In genomic region chr5:73359752-73360141, GRCm38 (mm10) we compare ENCODE assay signal across 8 mouse cellular contexts. TPM values are rescaled to one million over a fixed set of nuclear protein-coding genes. Genes with fewer than 3 reads are reported as not detected.
DNase-seq lines count a peak whose midpoint lies in the region; ATAC-seq and TF ChIP-seq lines count a peak whose summit lies in the region.

No protein-coding gene starts in this region.

- H3K9ac ChIP-seq in embryonic facial prominence, embryonic 12.5 days: no peak overlapping the region
- peak overlapping the region; percentile 25; the same call in 1 of the 2 replicates for H3K9ac ChIP-seq in intestine, embryonic 16.5 days (ENCODE audit: low read depth, low read length)
- no peak overlapping the region for H3K9ac ChIP-seq in neural tube, embryonic 15.5 days (replicated peaks)

- no peak for TF ChIP-seq POLR2A in cerebellum, adult 2 months (IDR thresholded peaks at IDR 0.05; ENCODE audit: borderline replicate concordance, insufficient read depth, low read length)

- no peak for TF ChIP-seq CTCF in layer of hippocampus, adult 2 months (conservative IDR thresholded peaks at IDR 0.05)
- no peak for TF ChIP-seq CTCF in cerebellum, adult 2 months (IDR thresholded peaks at IDR 0.05; ENCODE audit: borderline replicate concordance, insufficient read depth, low read depth, low read length)

- H3K4me3 ChIP-seq in layer of hippocampus, adult 2 months: no peak overlapping the region
- H3K4me3 ChIP-seq in embryonic facial prominence, embryonic 12.5 days: 0 out of 2 replicates have a peak overlapping the region, but pooled peaks have one; percentile 6
- H3K4me3 ChIP-seq in intestine, embryonic 16.5 days (ENCODE audit: low read length): peak overlapping the region; percentile 8; the same call in 1 of the 2 replicates
- no peak overlapping the region for H3K4me3 ChIP-seq in neural tube, embryonic 15.5 days (replicated peaks)
- no peak overlapping the region for H3K4me3 ChIP-seq in cerebellum, adult 2 months (replicated peaks; ENCODE audit: insufficient read depth, low read depth, low read length)

- no peaks in the 10 kb centered on the region for H3K36me3 ChIP-seq in embryonic facial prominence, embryonic 12.5 days
- no peaks in the 10 kb centered on the region for H3K36me3 ChIP-seq in intestine, embryonic 16.5 days (ENCODE audit: control insufficient read depth, insufficient read depth, low read length)
- no peaks in the 10 kb centered on the region for H3K36me3 ChIP-seq in neural tube, embryonic 15.5 days

- peak overlapping the region; percentile 38 for H3K4me2 ChIP-seq in embryonic facial prominence, embryonic 12.5 days (replicated peaks)
- peak overlapping the region; percentile 42 for H3K4me2 ChIP-seq in intestine, embryonic 16.5 days (ENCODE audit: low read depth, low read length)
- peak overlapping the region; percentile 40 for H3K4me2 ChIP-seq in neural tube, embryonic 15.5 days

- DNase-seq in layer of hippocampus, adult 2 months (ENCODE audit: low spot score in 2 of 2): peak in 1 of 2 experiments; percentile 48
- no peak for DNase-seq in layer of hippocampus, adult 9-10 months (ENCODE audit: low spot score)
- DNase-seq in ovary, postnatal 36 days (ENCODE audit: low spot score): no peak
- DNase-seq in MN1 (ENCODE audit: low spot score): no peak
- no peak for DNase-seq in cerebellum, adult 2 months

- no peaks in the 10 kb centered on the region for H3K9me3 ChIP-seq in embryonic facial prominence, embryonic 12.5 days
- H3K9me3 ChIP-seq in intestine, embryonic 16.5 days (ENCODE audit: control insufficient read depth, low read length): no peaks in the 10 kb centered on the region
- no peaks in the 10 kb centered on the region for H3K9me3 ChIP-seq in neural tube, embryonic 15.5 days (replicated peaks)

- H3K27ac ChIP-seq in layer of hippocampus, adult 2 months: peak overlapping the region; percentile 83
- H3K27ac ChIP-seq in embryonic facial prominence, embryonic 12.5 days: no peak overlapping the region
- peak overlapping the region; percentile 65 for H3K27ac ChIP-seq in intestine, embryonic 16.5 days (ENCODE audit: low read length)
- H3K27ac ChIP-seq in neural tube, embryonic 15.5 days (replicated peaks): no peak overlapping the region
- no peak overlapping the region for H3K27ac ChIP-seq in cerebellum, adult 2 months (ENCODE audit: insufficient read depth, low read length)

- H3K27me3 ChIP-seq in embryonic facial prominence, embryonic 12.5 days: no peaks in the 10 kb centered on the region
- H3K27me3 ChIP-seq in intestine, embryonic 16.5 days (replicated peaks; ENCODE audit: control insufficient read depth, insufficient read depth, low read length): no peaks in the 10 kb centered on the region
- H3K27me3 ChIP-seq in neural tube, embryonic 15.5 days (replicated peaks): no peaks in the 10 kb centered on the region
- no peaks in the 10 kb centered on the region; the same call in 1 of the 2 replicates for H3K27me3 ChIP-seq in cerebellum, adult 2 months (ENCODE audit: control insufficient read depth, insufficient read depth, low read length)

- 37% methylated on average over 12 of the region's 12 CpGs for WGBS in embryonic facial prominence, embryonic 12.5 days
- WGBS in intestine, embryonic 16.5 days: 29% methylated on average over 12 of the region's 12 CpGs
- 36% methylated on average over 12 of the region's 12 CpGs for WGBS in neural tube, embryonic 15.5 days
- 34% methylated on average over 12 of the region's 12 CpGs for WGBS in cerebellum, adult 2 months

- H3K4me1 ChIP-seq in embryonic facial prominence, embryonic 12.5 days: peaks cover 6% of the 10 kb centered on the region; the same call in 1 of the 2 replicates
- H3K4me1 ChIP-seq in intestine, embryonic 16.5 days (ENCODE audit: control insufficient read depth, insufficient read depth, low read length): peaks cover 11% of the 10 kb centered on the region
- H3K4me1 ChIP-seq in neural tube, embryonic 15.5 days: peaks cover 8% of the 10 kb centered on the region
- H3K4me1 ChIP-seq in cerebellum, adult 2 months (ENCODE audit: control insufficient read depth, insufficient read depth, low read length): no peaks in the 10 kb centered on the region

- 0 out of 2 replicates have a peak, but pooled peaks have one; percentile 28 for ATAC-seq in embryonic facial prominence, embryonic 12.5 days (ENCODE audit: insufficient number of reproducible peaks, insufficient read depth, low FRiP score, low TSS enrichment)
- peak; percentile 49 for ATAC-seq in intestine, embryonic 16.5 days
- no peak for ATAC-seq in neural tube, embryonic 15.5 days (ENCODE audit: low FRiP score)

RNA-seq across cellular contexts. Expression of gene Ociad2, which starts 18.9 kb away (rescaled TPM):
- 100 to 1,000 TPM; 125 to 147 TPM for total RNA-seq in layer of hippocampus, adult 2 months (2021)
- 10.3 and 13.6 TPM in 2 replicates for polyA plus RNA-seq in embryonic facial prominence, embryonic 12.5 days (2016; fragmentation: Nextera tagmentation; extraction: Ambion mirVana)
- 273 and 289 TPM in 2 replicates for polyA plus RNA-seq in intestine, embryonic 16.5 days (2015; fragmentation: Nextera tagmentation; extraction: Ambion mirVana)
- polyA plus RNA-seq in neural tube, embryonic 15.5 days (2015; fragmentation: Nextera tagmentation; extraction: Ambion mirVana): 25.4 and 35.8 TPM in 2 replicates
- 20.2 and 20.5 TPM in 2 replicates for polyA plus RNA-seq in cerebellum, adult 2 months (2012; rRNA removed)

RNA-seq across cellular contexts. Expression of gene Cwh43, which starts 46.1 kb away (rescaled TPM):
- under 1 TPM; 0.56 to 0.86 TPM for total RNA-seq in layer of hippocampus, adult 2 months (2021)
- polyA plus RNA-seq in embryonic facial prominence, embryonic 12.5 days (2016; fragmentation: Nextera tagmentation; extraction: Ambion mirVana): not detected in 2 replicates
- polyA plus RNA-seq in intestine, embryonic 16.5 days (2015; fragmentation: Nextera tagmentation; extraction: Ambion mirVana): 0.13 and 0.16 TPM in 2 replicates
- polyA plus RNA-seq in neural tube, embryonic 15.5 days (2015; fragmentation: Nextera tagmentation; extraction: Ambion mirVana): 0.45 and 0.56 TPM in 2 replicates
- 0.10 and 0.20 TPM in 2 replicates for polyA plus RNA-seq in cerebellum, adult 2 months (2012; rRNA removed)

Comparison
In these comparisons a context has a peak if more than half of its experiments do, and no peak if none do; other contexts are left out.
1. H3K27ac ChIP-seq: peak in layer of hippocampus, adult 2 months (single experiment) and intestine, embryonic 16.5 days (single experiment); none in embryonic facial prominence, embryonic 12.5 days (single experiment), neural tube, embryonic 15.5 days (single experiment) and cerebellum, adult 2 months (single experiment).
2. H3K4me3 ChIP-seq: peak in embryonic facial prominence, embryonic 12.5 days (single experiment) and intestine, embryonic 16.5 days (single experiment); none in layer of hippocampus, adult 2 months (single experiment), neural tube, embryonic 15.5 days (single experiment) and cerebellum, adult 2 months (single experiment).
3. Peak in every context shown above with its lines, with median percentiles within 50 percentile points of each other: H3K4me2 ChIP-seq.